Mouse (Mus musculus): ENCODE results near the gene Hist1h2bp. TPM values are rescaled to one million over a fixed set of nuclear protein-coding genes. Genes with fewer than 3 reads are reported as not detected.
A peak's percentile ranks its signal among the peaks of the same experiment; 100 is the strongest.
"Not testable (repeated sequence)": the region's sequence is repeated elsewhere in the genome, so short reads cannot be mapped to it uniquely, and the experiment has no call there.

The Hist1h2bp gene
- polyA plus RNA-seq (2015; fragmentation: Nextera tagmentation; extraction: Ambion mirVana), result 3.3 TPM in 2 replicates

GRCm38 (mm10) chr13:21786899-21787629 lies at the start of gene Hist1h2bp, which contains the start of gene Hist1h2an:
Gene Hist1h2bp (plus strand): TSS chr13:21787461.
Gene Hist1h2an (minus strand): TSS chr13:21787218.
- WGBS, result under 1% methylated on average over 42 of the region's 63 CpGs
- peak; percentile 95 for ATAC-seq (ENCODE audit: low FRiP score, low read depth)

GRCm38 (mm10) chr13:21745006-21745405 lies 42.3 kb upstream of the Hist1h2bp start:
- Histone ChIP-seq H3K9ac (no peak overlapping the region), H3K27ac (no peak overlapping the region), H3K4me1 (peaks cover 17% of the 10 kb centered on the region), H3K36me3 (no peaks in the 10 kb centered on the region), H3K27me3 (no peaks in the 10 kb centered on the region), H3K9me3 (no peaks in the 10 kb centered on the region), H3K4me2 (replicated peaks) (no peak overlapping the region), H3K4me3 (no peak overlapping the region)
- WGBS, result 92% methylated on average over 1 of the region's 1 CpGs
- no peak for ATAC-seq (ENCODE audit: low FRiP score, low read depth)

More at GRCm38 (mm10) chr13:21786899-21787629, at the start of gene Hist1h2bp, which contains the start of gene Hist1h2an:
- H3K9ac ChIP-seq, result peak within 1 kb of the TSS; percentile 67
- not testable (repeated sequence) for H3K27me3 ChIP-seq, H3K36me3 ChIP-seq, H3K9me3 ChIP-seq
- H3K27ac ChIP-seq, result peak within 1 kb of the TSS; percentile 85
- peaks cover 40% of the 10 kb centered on the region for H3K4me1 ChIP-seq
- H3K4me2 ChIP-seq (replicated peaks), result peak within 1 kb of the TSS; percentile 65
- peak within 1 kb of the TSS; percentile 43 for H3K4me3 ChIP-seq

GRCm38 (mm10) chr13:21749387-21750158 lies 37.7 kb upstream of the Hist1h2bp start:
- Histone ChIP-seq H3K9ac (peak overlapping the region; percentile 77), H3K27me3 (no peaks in the 10 kb centered on the region), H3K4me1 (peaks cover 32% of the 10 kb centered on the region), H3K4me3 (peak overlapping the region; percentile 60), H3K27ac (peak overlapping the region; percentile 72), H3K36me3 (no peaks in the 10 kb centered on the region), H3K9me3 (no peaks in the 10 kb centered on the region), H3K4me2 (replicated peaks) (peak overlapping the region; percentile 87)
- 3% methylated on average over 5 of the region's 5 CpGs for WGBS
- no peak for ATAC-seq (ENCODE audit: low FRiP score, low read depth)

GRCm38 (mm10) chr13:21750159-21751017 lies 36.9 kb upstream of the Hist1h2bp start, which contains the start of gene Hist1h4k:
Gene Hist1h4k (minus strand): TSS chr13:21750505.
- under 1% methylated on average over 50 of the region's 56 CpGs for WGBS
- H3K9ac ChIP-seq, result peak within 1 kb of the TSS; percentile 77
- not testable (repeated sequence) for H3K36me3 ChIP-seq, H3K27me3 ChIP-seq, H3K9me3 ChIP-seq
- ATAC-seq (ENCODE audit: low FRiP score, low read depth), result peak; percentile 87
- peaks cover 36% of the 10 kb centered on the region for H3K4me1 ChIP-seq
- peak within 1 kb of the TSS; percentile 98 for H3K27ac ChIP-seq
- peak within 1 kb of the TSS; percentile 60 for H3K4me3 ChIP-seq
- peak within 1 kb of the TSS; percentile 87 for H3K4me2 ChIP-seq (replicated peaks)

- Histone ChIP-seq H3K4me3 (no peak overlapping the region), H3K4me2 (replicated peaks) (no peak overlapping the region), H3K4me1 (peaks cover 36% of the 10 kb centered on the region), H3K36me3 (no peaks in the 10 kb centered on the region), H3K9ac (no peak overlapping the region), H3K27ac (peak overlapping the region; percentile 93; the same call in 1 of the 2 replicates), H3K27me3 (no peaks in the 10 kb centered on the region), H3K9me3 (no peaks in the 10 kb centered on the region)
- ATAC-seq (ENCODE audit: low FRiP score, low read depth), result no peak
These were observed 35.8 kb upstream of the Hist1h2bp start for GRCm38 (mm10) chr13:21751417-21751816.

- H3K27ac ChIP-seq, result peak overlapping the region; percentile 93
- peaks cover 36% of the 10 kb centered on the region for H3K4me1 ChIP-seq
- no peak overlapping the region for H3K4me3 ChIP-seq
- 83% methylated on average over 3 of the region's 3 CpGs for WGBS
- H3K9me3 ChIP-seq, result no peaks in the 10 kb centered on the region
- H3K9ac ChIP-seq, result no peak overlapping the region
- H3K27me3 ChIP-seq, result no peaks in the 10 kb centered on the region
- no peak for ATAC-seq (ENCODE audit: low FRiP score, low read depth)
- H3K4me2 ChIP-seq (replicated peaks), result peak overlapping the region; percentile 75
- no peaks in the 10 kb centered on the region for H3K36me3 ChIP-seq
These were observed 35.4 kb upstream of the Hist1h2bp start for GRCm38 (mm10) chr13:21751827-21752226.

- WGBS, result 33% methylated on average over 3 of the region's 3 CpGs
- ATAC-seq (ENCODE audit: low FRiP score, low read depth), result no peak
- Histone ChIP-seq H3K4me1 (peaks cover 34% of the 10 kb centered on the region), H3K9ac (peak overlapping the region; percentile 43; the same call in 1 of the 2 replicates), H3K27ac (peak overlapping the region; percentile 93), H3K4me2 (replicated peaks) (peak overlapping the region; percentile 75), H3K27me3 (no peaks in the 10 kb centered on the region), H3K9me3 (no peaks in the 10 kb centered on the region), H3K36me3 (no peaks in the 10 kb centered on the region), H3K4me3 (peak overlapping the region; percentile 46)
These were observed 34.9 kb upstream of the Hist1h2bp start for GRCm38 (mm10) chr13:21752356-21752755.

GRCm38 (mm10) chr13:21753051-21753523 lies 34.2 kb upstream of the Hist1h2bp start:
- H3K9ac ChIP-seq, result peak overlapping the region; percentile 78
- ATAC-seq (ENCODE audit: low FRiP score, low read depth), result no peak
- WGBS, result 1% methylated on average over 10 of the region's 10 CpGs
- peaks cover 31% of the 10 kb centered on the region for H3K4me1 ChIP-seq
- peak overlapping the region; percentile 46 for H3K4me3 ChIP-seq
- H3K4me2 ChIP-seq (replicated peaks), result peak overlapping the region; percentile 75
- H3K36me3 ChIP-seq, result no peaks in the 10 kb centered on the region
- no peaks in the 10 kb centered on the region for H3K9me3 ChIP-seq
- peak overlapping the region; percentile 93 for H3K27ac ChIP-seq
- H3K27me3 ChIP-seq, result no peaks in the 10 kb centered on the region

- WGBS, result under 1% methylated on average over 48 of the region's 50 CpGs
These were observed 33.6 kb upstream of the Hist1h2bp start, which contains the start of the genes Hist1h2ak and Hist1h2bn for GRCm38 (mm10) chr13:21753524-21754285. Gene Hist1h2ak (minus strand): TSS chr13:21753827. Gene Hist1h2bn (plus strand): TSS chr13:21754123.

GRCm38 (mm10) chr13:21754294-21755001 lies 32.8 kb upstream of the Hist1h2bp start:
- peaks cover 20% of the 10 kb centered on the region for H3K4me1 ChIP-seq
- peak overlapping the region; percentile 65 for H3K9ac ChIP-seq
- not testable (repeated sequence) for H3K27me3 ChIP-seq; H3K9me3 ChIP-seq; H3K36me3 ChIP-seq; ATAC-seq (ENCODE audit: low FRiP score, low read depth)
- H3K4me2 ChIP-seq (replicated peaks), result peak overlapping the region; percentile 75
- under 1% methylated on average over 26 of the region's 26 CpGs for WGBS
- peak overlapping the region; percentile 46 for H3K4me3 ChIP-seq
- peak overlapping the region; percentile 93 for H3K27ac ChIP-seq

More at GRCm38 (mm10) chr13:21753524-21754285, 33.6 kb upstream of the Hist1h2bp start, which contains the start of the genes Hist1h2ak and Hist1h2bn:
- Histone ChIP-seq H3K4me1 (peaks cover 27% of the 10 kb centered on the region), H3K4me3 (peak within 1 kb of the TSS; percentile 46), H3K27ac (peak within 1 kb of the TSS; percentile 93), H3K9ac (peak within 1 kb of the TSS; percentile 78), H3K4me2 (replicated peaks) (peak within 1 kb of the TSS; percentile 75)
- not testable (repeated sequence) for H3K9me3 ChIP-seq, H3K27me3 ChIP-seq, H3K36me3 ChIP-seq
- peak; percentile 94 for ATAC-seq (ENCODE audit: low FRiP score, low read depth)
